Mouse (Mus musculus) heart, embryonic 13.5 days (tissue): ENCODE results near the gene Timm44. TPM values are rescaled to one million over a fixed set of nuclear protein-coding genes. Genes with fewer than 3 reads are reported as not detected.
"Not testable (repeated sequence)": the region's sequence is repeated elsewhere in the genome, so short reads cannot be mapped to it uniquely, and the experiment has no call there.

ENCODE experiments used
- ATAC-seq: fragments of 200-750 bp; cut with Nextera tagmentation; 2 replicates; pipeline ENCODE4 v1.8.0; 2017; ENCODE audit warnings: moderate TSS enrichment; ENCODE audit not compliant: insufficient number of reproducible peaks, low FRiP score, low TSS enrichment; ENCODE audit errors: extremely low read depth
- H3K27ac ChIP-seq: fragments of 300-500 bp; sonication (generic); replicated peaks from 2 replicates; pipeline ENCODE4 v1.5.1; 2015; ENCODE audit warnings: moderate library complexity, mild to moderate bottlenecking, inconsistent platforms
- H3K27me3 ChIP-seq: fragments of 300-500 bp; sonication (generic); replicated peaks from 2 replicates; pipeline ENCODE4 v1.6.1; 2015; ENCODE audit warnings: mild to moderate bottlenecking, inconsistent platforms
- H3K36me3 ChIP-seq: fragments of 300-500 bp; sonication (generic); 2 replicates; pipeline ENCODE4 v1.6.1; 2015; ENCODE audit warnings: mild to moderate bottlenecking, inconsistent platforms
- H3K4me1 ChIP-seq: fragments of 300-500 bp; sonication (generic); 2 replicates; pipeline ENCODE4 v1.6.1; 2015; ENCODE audit warnings: inconsistent platforms
- H3K4me2 ChIP-seq: fragments of 300-500 bp; sonication (generic); 2 replicates; pipeline ENCODE4 v1.6.1; 2015; ENCODE audit warnings: inconsistent platforms, mild to moderate bottlenecking, moderate library complexity
- H3K4me3 ChIP-seq: fragments of 300-500 bp; sonication (generic); 2 replicates; pipeline ENCODE4 v1.5.1; 2015; ENCODE audit warnings: moderate library complexity, mild to moderate bottlenecking, inconsistent platforms
- H3K9ac ChIP-seq: fragments of 300-500 bp; sonication (generic); 2 replicates; pipeline ENCODE4 v1.6.1; 2015; ENCODE audit warnings: inconsistent platforms, mild to moderate bottlenecking, moderate library complexity
- H3K9me3 ChIP-seq: fragments of 300-500 bp; sonication (generic); 2 replicates; pipeline ENCODE4 v1.6.1; 2016; ENCODE audit warnings: inconsistent platforms
- WGBS: fragments of 180-500 bp; shearing (Covaris S2); methylation state at CpG from one replicate; pipeline ENCODE4 v1.1.7; 2015; ENCODE audit warnings: mixed read lengths; 5-methylcytosine and 5-hydroxymethylcytosine counted together
- polyA plus RNA-seq: library from polyadenylated mRNA; unstranded; fragments of >200 nt; fragmentation: Nextera tagmentation; extraction: Ambion mirVana; gene quantifications from 2 replicates; pipeline ENCODE4 v1.2.1, GENCODE M21; 2015

Timm44 gene
- polyA plus RNA-seq, 1 experiment from 2014 or later = 54.4 TPM

GRCm38 (mm10) chr8:4259805-4260170, 15.9 kb downstream of the Timm44 start:
- peak overlapping the region; percentile 53 for H3K27ac ChIP-seq

GRCm38 (mm10) chr8:4259125-4259804, 16.4 kb downstream of the Timm44 start, which contains the start of gene Ctxn1:
TSS of gene Ctxn1 (minus strand) at chr8:4259274.
- 5% methylated on average over 33 of the region's 33 CpGs for WGBS
- H3K27me3 ChIP-seq = no peaks in the 10 kb centered on the region
- no peaks in the 10 kb centered on the region for H3K9me3 ChIP-seq
- H3K27ac ChIP-seq = peak within 1 kb of the TSS; percentile 67
- peak; percentile 87 for ATAC-seq
- peak within 1 kb of the TSS; percentile 95 for H3K4me2 ChIP-seq
- H3K4me3 ChIP-seq = peak within 1 kb of the TSS; percentile 88
- H3K9ac ChIP-seq = peak within 1 kb of the TSS; percentile 90
- peaks cover 31% of the 10 kb centered on the region for H3K4me1 ChIP-seq
- H3K36me3 ChIP-seq = peaks cover 75% of the 10 kb centered on the region

More at GRCm38 (mm10) chr8:4259805-4260170, 15.9 kb downstream of the Timm44 start:
- H3K9ac ChIP-seq = peak overlapping the region; percentile 72
- peak overlapping the region; percentile 95; the same call in 1 of the 2 replicates for H3K4me2 ChIP-seq
- no peaks in the 10 kb centered on the region for H3K27me3 ChIP-seq
- 82% methylated on average over 4 of the region's 4 CpGs for WGBS
- H3K4me3 ChIP-seq = no peak overlapping the region; the same call in 1 of the 2 replicates
- no peaks in the 10 kb centered on the region for H3K9me3 ChIP-seq
- peaks cover 28% of the 10 kb centered on the region for H3K4me1 ChIP-seq
- H3K36me3 ChIP-seq = peaks cover 75% of the 10 kb centered on the region
- ATAC-seq = no peak

DNA sequence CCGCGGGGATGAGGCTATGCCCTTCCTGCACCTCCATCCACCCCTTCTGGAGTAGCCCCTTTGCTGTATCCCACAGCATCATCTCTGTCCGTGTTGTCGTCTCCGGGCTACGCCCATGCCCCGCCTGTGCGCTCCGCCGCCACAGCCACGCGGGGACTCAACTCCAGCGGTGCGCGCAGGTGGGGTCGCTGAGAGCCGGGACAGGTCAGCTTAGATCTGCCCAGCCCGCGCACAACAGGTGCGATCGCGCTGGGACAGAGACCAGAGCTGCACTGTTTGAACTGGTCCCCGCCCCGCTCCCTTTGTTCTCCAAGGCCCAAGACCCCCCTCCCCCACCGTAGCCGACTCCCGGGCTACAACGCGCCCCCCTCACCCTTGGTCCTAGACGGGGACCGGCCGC, 17.0 kb downstream of the Timm44 start:
- peak overlapping the region; percentile 88 for H3K4me3 ChIP-seq
- under 1% methylated on average over 32 of the region's 32 CpGs for WGBS
- H3K27ac ChIP-seq = peak overlapping the region; percentile 67
- no peaks in the 10 kb centered on the region for H3K9me3 ChIP-seq
- H3K4me2 ChIP-seq = peak overlapping the region; percentile 95
- peaks cover 37% of the 10 kb centered on the region for H3K4me1 ChIP-seq
- H3K27me3 ChIP-seq = no peaks in the 10 kb centered on the region
- peaks cover 69% of the 10 kb centered on the region for H3K36me3 ChIP-seq
- peak; percentile 39 for ATAC-seq
- H3K9ac ChIP-seq = peak overlapping the region; percentile 90

- H3K27ac ChIP-seq = peak overlapping the region; percentile 67
- H3K4me3 ChIP-seq = peak overlapping the region; percentile 88
- peaks cover 39% of the 10 kb centered on the region for H3K4me1 ChIP-seq
- H3K36me3 ChIP-seq = peaks cover 65% of the 10 kb centered on the region
- H3K27me3 ChIP-seq = no peaks in the 10 kb centered on the region
- ATAC-seq = peak; percentile 7; the same call in 1 of the 2 replicates
- H3K9me3 ChIP-seq = no peaks in the 10 kb centered on the region
- peak overlapping the region; percentile 90 for H3K9ac ChIP-seq
- WGBS = 3% methylated on average over 35 of the region's 35 CpGs
- peak overlapping the region; percentile 95 for H3K4me2 ChIP-seq
Observed at GRCm38 (mm10) chr8:4258233-4258632, 17.5 kb downstream of the Timm44 start.

GRCm38 (mm10) chr8:4257350-4257749, 18.4 kb downstream of the Timm44 start:
- no peak for ATAC-seq
- Histone ChIP-seq H3K4me2 (no peak overlapping the region), H3K4me3 (0 out of 2 replicates have a peak overlapping the region, but pooled peaks have one; percentile 88), H3K9me3 (no peaks in the 10 kb centered on the region), H3K36me3 (peaks cover 56% of the 10 kb centered on the region), H3K27me3 (no peaks in the 10 kb centered on the region), H3K4me1 (peaks cover 42% of the 10 kb centered on the region), H3K27ac (no peak overlapping the region), H3K9ac (0 out of 2 replicates have a peak overlapping the region, but pooled peaks have one; percentile 29)
- 87% methylated on average over 4 of the region's 4 CpGs for WGBS

- Histone ChIP-seq H3K4me3 (no peak overlapping the region), H3K27me3 (no peaks in the 10 kb centered on the region), H3K27ac (no peak overlapping the region), H3K4me2 (no peak overlapping the region), H3K9me3 (no peaks in the 10 kb centered on the region), H3K4me1 (peaks cover 44% of the 10 kb centered on the region), H3K9ac (peak overlapping the region; percentile 29; the same call in 1 of the 2 replicates), H3K36me3 (peaks cover 52% of the 10 kb centered on the region)
- no peak for ATAC-seq
- 44% methylated on average over 4 of the region's 4 CpGs for WGBS
Observed at GRCm38 (mm10) chr8:4256911-4257310, 18.8 kb downstream of the Timm44 start.

DNA sequence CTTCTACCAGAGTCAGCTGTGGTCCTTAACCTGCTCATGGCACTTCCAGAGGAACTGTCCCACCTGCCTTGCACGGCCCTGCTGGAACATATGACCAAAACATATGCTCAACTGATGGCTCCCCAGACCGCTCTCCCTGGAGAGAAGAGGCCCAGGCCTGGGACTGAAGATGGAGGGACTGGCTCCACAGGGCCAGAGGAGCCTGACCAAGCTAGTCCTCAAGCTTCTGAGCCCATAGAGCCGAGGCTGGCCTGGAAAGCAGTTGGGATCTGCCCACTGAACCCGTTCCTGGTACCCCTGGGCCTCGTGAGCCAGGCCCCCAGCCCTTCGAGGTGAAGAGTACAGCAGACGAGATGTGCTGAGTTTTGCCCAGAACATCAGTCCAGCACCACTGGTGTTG, 20.2 kb downstream of the Timm44 start:
- H3K27ac ChIP-seq, ATAC-seq, H3K4me3 ChIP-seq, H3K27me3 ChIP-seq, H3K9me3 ChIP-seq, H3K9ac ChIP-seq, H3K4me2 ChIP-seq: not testable (repeated sequence)
- H3K4me1 ChIP-seq = peaks cover 49% of the 10 kb centered on the region
- WGBS = 78% methylated on average over 7 of the region's 7 CpGs
- H3K36me3 ChIP-seq = peaks cover 37% of the 10 kb centered on the region

DNA sequence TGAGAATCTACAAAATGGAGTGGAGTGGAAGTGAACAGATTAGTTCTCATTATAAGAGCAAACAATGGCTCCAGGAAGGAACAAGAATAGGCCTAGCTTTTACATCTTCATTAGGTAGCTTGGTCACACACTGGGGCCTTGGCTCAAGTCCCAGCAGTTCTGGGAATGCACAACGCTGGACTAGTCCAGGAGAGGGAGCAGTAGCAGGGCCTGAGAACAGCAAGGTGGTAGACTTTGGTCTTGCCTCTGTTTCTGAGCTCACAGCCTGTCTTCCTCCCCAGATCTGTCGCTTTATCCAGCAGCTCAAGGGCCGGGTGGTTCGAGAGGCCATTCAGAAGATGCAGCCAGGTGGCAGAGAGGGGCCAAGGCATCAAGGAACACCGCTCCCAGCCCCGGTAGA, 21.7 kb downstream of the Timm44 start:
- Histone ChIP-seq H3K4me1 (peaks cover 56% of the 10 kb centered on the region), H3K9me3 (no peaks in the 10 kb centered on the region), H3K27me3 (no peaks in the 10 kb centered on the region), H3K9ac (peak overlapping the region; percentile 97), H3K4me2 (peak overlapping the region; percentile 90), H3K27ac (no peak overlapping the region; the same call in 1 of the 2 replicates), H3K4me3 (peak overlapping the region; percentile 95), H3K36me3 (peaks cover 37% of the 10 kb centered on the region)
- 65% methylated on average over 6 of the region's 6 CpGs for WGBS
- no peak for ATAC-seq

- H3K4me1 ChIP-seq = peaks cover 59% of the 10 kb centered on the region
- no peaks in the 10 kb centered on the region for H3K9me3 ChIP-seq
- H3K27ac ChIP-seq = peak within 1 kb of the TSS; percentile 88
- peak within 1 kb of the TSS; percentile 90 for H3K4me2 ChIP-seq
- 1% methylated on average over 69 of the region's 69 CpGs for WGBS
- H3K27me3 ChIP-seq = no peaks in the 10 kb centered on the region
- peaks cover 40% of the 10 kb centered on the region for H3K36me3 ChIP-seq
- ATAC-seq = peak; percentile 87
- peak within 1 kb of the TSS; percentile 95 for H3K4me3 ChIP-seq
- peak within 1 kb of the TSS; percentile 97 for H3K9ac ChIP-seq
Observed at GRCm38 (mm10) chr8:4252934-4253841, 22.5 kb downstream of the Timm44 start, which contains the start of gene Snapc2. TSS of gene Snapc2 (plus strand) at chr8:4253080.

DNA sequence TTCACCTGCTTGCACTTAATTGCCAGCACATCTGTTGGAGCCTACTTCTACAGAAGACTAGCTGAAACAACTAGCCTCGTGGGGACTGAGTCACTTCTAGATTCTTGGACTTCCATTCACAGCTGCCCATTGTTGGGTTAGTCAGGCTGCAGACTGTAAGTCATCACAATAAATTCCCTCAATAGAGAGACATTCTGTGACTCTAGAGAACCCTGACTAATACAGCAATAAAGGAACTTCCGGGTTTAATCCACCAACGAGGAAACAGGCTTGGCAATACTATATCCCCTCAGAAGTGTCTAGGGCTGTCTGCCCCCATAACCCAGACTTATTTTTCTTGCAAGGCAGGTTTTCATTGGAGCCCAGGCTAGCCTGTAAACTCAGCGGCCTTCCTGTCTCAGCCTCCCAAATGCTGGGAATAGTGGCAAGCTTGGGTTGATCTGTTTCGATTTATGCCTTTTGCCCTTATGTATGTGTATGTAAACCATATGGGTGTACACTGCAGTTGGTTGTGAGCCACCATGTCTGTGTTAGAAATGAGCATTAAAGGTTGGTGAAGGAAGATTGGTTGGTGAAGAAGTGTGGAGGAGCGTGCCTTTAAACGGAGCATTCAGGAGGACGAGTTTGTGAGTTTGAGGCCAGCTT, 23.5 kb downstream of the Timm44 start:
- 39% methylated on average over 8 of the region's 8 CpGs for WGBS
- H3K27me3 ChIP-seq = no peaks in the 10 kb centered on the region
- H3K9ac ChIP-seq = peak overlapping the region; percentile 97
- ATAC-seq = no peak
- peak overlapping the region; percentile 90 for H3K4me2 ChIP-seq
- no peaks in the 10 kb centered on the region for H3K9me3 ChIP-seq
- H3K27ac ChIP-seq = peak overlapping the region; percentile 88
- peak overlapping the region; percentile 95 for H3K4me3 ChIP-seq
- H3K36me3 ChIP-seq = peaks cover 50% of the 10 kb centered on the region
- H3K4me1 ChIP-seq = peaks cover 50% of the 10 kb centered on the region
